Mouse (Mus musculus): ENCODE measurements at regions not wholly inside any gene's neighbourhood (a gene's known extent, or its start where the extent isn't known, plus 50 kb on each side); places are given as distances from the start of the nearest gene placed in this dataset.

- no peak for DNase-seq (ENCODE audit: low read depth, low spot score)
Observed at GRCm38 (mm10) chr16:20802724-20803123, 68.4 kb upstream of the Thpo start.

- DNase-seq (ENCODE audit: low read depth, low spot score) = no peak
Observed at GRCm38 (mm10) chr16:20800038-20800437, 65.7 kb upstream of the Thpo start.

GRCm38 (mm10) chr16:20798115-20798514 is 63.8 kb upstream of the Thpo start:
- DNase-seq (ENCODE audit: low read depth, low spot score) = no peak

GRCm38 (mm10) chr16:20794721-20795120 is 60.4 kb upstream of the Thpo start:
- DNase-seq (ENCODE audit: low read depth, low spot score) = no peak
